Mouse (Mus musculus): ENCODE results near the gene Myom1. TPM values are rescaled to one million over a fixed set of nuclear protein-coding genes. Genes with fewer than 3 reads are reported as not detected.

Myom1 gene
- polyA plus RNA-seq, 1 experiment from 2014 or later, result 156 TPM

GRCm38 (mm10) chr17:71143155-71143554, 140.7 kb downstream of the Myom1 start:
- H3K4me2 ChIP-seq, result no peak overlapping the region
- no peaks in the 10 kb centered on the region for H3K36me3 ChIP-seq
- WGBS, result 78% methylated on average over 4 of the region's 4 CpGs
- ATAC-seq (ENCODE audit: extremely low read depth, insufficient number of reproducible peaks, low FRiP score, low TSS enrichment), result no peak
- no peak overlapping the region for H3K9ac ChIP-seq
- no peaks in the 10 kb centered on the region for H3K27me3 ChIP-seq (replicated peaks)
- no peak overlapping the region for H3K4me3 ChIP-seq
- no peak overlapping the region for H3K27ac ChIP-seq (replicated peaks)
- H3K4me1 ChIP-seq, result no peaks in the 10 kb centered on the region
- H3K9me3 ChIP-seq, result no peaks in the 10 kb centered on the region

DNA sequence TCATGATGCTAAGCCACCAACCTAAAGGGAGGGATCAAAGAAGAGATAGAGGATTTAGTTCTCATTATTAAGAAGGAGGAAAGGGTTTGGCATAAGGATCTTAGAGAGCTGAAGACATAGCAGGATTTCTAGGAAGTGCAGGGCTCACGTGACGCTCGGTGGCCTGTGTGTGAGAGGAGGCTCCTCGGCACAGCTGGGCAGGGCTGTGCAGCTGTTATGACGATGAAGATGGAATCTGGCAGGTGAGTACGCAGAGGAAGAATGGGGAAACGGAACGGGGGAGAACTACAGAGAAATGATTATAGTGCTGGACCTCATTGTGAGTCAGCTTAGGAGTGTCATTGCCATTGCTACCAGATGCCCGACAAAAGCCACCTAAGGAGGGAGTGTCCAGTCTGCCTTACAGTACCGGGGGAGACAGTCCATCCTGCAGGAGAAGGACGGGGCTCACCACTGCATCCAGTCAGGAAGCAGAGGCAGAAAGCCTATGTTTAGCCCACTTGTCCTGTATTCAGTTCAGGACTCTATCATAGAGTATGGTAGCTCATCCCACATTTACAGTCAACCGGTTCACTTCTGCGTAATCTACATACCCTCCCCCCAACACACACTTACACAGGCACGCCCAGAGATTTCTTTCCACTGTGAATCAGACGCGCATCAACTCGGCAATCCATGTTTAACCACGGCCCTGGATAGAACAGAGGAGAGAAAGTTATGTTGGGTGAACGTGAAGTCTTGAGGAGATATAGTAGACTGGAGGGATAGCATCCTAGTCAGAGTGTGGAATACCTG, 142.1 kb downstream of the Myom1 start:
- Histone ChIP-seq H3K36me3 (no peaks in the 10 kb centered on the region), H3K27me3 (replicated peaks) (no peaks in the 10 kb centered on the region), H3K9ac (no peak overlapping the region), H3K4me2 (no peak overlapping the region), H3K4me1 (no peaks in the 10 kb centered on the region), H3K4me3 (no peak overlapping the region), H3K9me3 (0 out of 2 replicates have a peak, but pooled peaks cover 6% of the 10 kb centered on the region), H3K27ac (replicated peaks) (no peak overlapping the region)
- WGBS, result 83% methylated on average over 19 of the region's 19 CpGs
- ATAC-seq (ENCODE audit: extremely low read depth, insufficient number of reproducible peaks, low FRiP score, low TSS enrichment), result no peak

DNA sequence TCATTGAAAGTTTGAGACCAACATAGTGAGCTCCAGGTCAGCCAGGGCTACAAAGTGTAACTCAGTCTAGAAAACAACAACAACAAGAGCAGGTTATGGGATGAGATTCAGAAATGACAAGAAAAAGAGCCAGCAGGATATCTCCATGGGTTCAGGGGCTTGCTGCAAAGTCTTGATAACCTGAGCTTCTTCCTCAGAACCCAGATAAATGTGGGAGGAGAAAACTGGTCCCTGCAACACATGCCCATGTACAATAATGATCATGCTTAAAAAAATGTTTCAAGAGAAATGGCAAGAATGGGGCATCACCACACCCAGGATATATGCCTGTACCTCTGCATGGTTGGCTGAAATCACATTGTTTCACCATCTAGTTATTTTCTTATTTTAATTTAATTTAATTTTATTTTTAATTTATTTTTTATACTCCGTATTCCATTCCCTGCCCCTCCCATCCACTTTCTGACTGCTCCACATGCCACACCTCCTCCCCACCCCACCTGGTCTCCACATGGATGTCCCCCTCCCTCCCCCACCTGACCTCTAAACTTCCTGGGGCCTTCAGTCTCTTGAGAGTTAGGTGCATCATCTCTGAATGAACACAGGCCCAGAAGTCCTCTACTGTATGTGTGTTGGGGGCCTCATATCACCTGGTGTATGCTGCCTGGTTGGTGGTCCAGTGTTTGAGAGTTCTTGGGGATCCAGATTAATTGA, 143.0 kb downstream of the Myom1 start:
- H3K9me3 ChIP-seq, result 0 out of 2 replicates have a peak, but pooled peaks cover 6% of the 10 kb centered on the region
- H3K4me2 ChIP-seq, result no peak overlapping the region
- H3K27me3 ChIP-seq (replicated peaks), result no peaks in the 10 kb centered on the region
- H3K4me1 ChIP-seq, result no peaks in the 10 kb centered on the region
- H3K9ac ChIP-seq, result no peak overlapping the region
- ATAC-seq (ENCODE audit: extremely low read depth, insufficient number of reproducible peaks, low FRiP score, low TSS enrichment), result no peak
- H3K4me3 ChIP-seq, result no peak overlapping the region
- no peaks in the 10 kb centered on the region for H3K36me3 ChIP-seq
- WGBS, result 84% methylated on average over 1 of the region's 1 CpGs
- no peak overlapping the region for H3K27ac ChIP-seq (replicated peaks)

DNA sequence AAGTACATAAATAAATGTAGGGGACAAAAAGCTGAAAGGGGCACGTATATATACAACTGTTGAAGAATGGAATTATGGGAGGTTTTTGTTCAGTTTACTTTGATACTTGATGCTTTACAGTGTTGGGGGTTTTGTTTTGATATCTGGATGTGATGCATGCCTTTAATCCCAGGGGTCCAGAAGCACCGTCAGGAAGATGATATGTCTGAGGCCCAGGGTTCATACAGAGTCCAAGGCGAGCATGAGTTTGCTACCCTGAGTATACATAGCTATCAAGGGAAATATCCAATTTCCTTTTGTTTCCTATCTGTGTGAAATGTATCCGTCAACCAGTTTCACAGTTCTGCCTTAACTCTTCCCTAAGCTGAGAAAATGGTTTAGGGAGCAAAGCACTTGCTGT, 150.9 kb downstream of the Myom1 start:
- H3K27me3 ChIP-seq (replicated peaks), result no peaks in the 10 kb centered on the region
- 0 out of 2 replicates have a peak, but pooled peaks cover 6% of the 10 kb centered on the region for H3K9me3 ChIP-seq
- no peak overlapping the region for H3K4me3 ChIP-seq
- no peak overlapping the region for H3K27ac ChIP-seq (replicated peaks)
- H3K36me3 ChIP-seq, result no peaks in the 10 kb centered on the region
- peaks cover 17% of the 10 kb centered on the region for H3K4me1 ChIP-seq
- no peak overlapping the region for H3K4me2 ChIP-seq
- no peak overlapping the region for H3K9ac ChIP-seq
- 40% methylated on average over 4 of the region's 4 CpGs for WGBS
- no peak for ATAC-seq (ENCODE audit: extremely low read depth, insufficient number of reproducible peaks, low FRiP score, low TSS enrichment)

DNA sequence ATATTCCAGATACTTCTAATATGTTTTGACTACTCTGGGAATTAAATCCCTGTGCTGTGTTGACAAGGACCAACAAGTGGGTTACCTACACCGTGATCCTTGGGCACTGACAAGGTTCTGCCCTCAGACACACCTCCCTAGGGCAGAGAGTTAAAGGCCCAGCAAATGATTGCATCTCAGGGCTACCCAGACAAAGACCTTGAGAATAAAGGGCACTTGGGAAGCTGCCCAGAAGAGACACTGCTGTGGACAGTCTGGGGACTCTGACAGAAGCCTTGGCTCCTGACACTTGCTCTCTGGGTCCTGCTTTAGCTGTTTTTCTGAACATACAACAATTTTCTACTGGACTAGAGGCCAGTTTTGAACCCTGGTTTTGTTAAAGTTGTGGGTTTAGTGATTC, 152.8 kb downstream of the Myom1 start:
- H3K27ac ChIP-seq (replicated peaks), result no peak overlapping the region
- H3K4me3 ChIP-seq, result no peak overlapping the region
- H3K9me3 ChIP-seq, result no peaks in the 10 kb centered on the region
- H3K4me2 ChIP-seq, result no peak overlapping the region
- H3K4me1 ChIP-seq, result peaks cover 32% of the 10 kb centered on the region
- WGBS, result 46% methylated on average over 1 of the region's 1 CpGs
- H3K27me3 ChIP-seq (replicated peaks), result no peaks in the 10 kb centered on the region
- H3K36me3 ChIP-seq, result no peaks in the 10 kb centered on the region
- no peak for ATAC-seq (ENCODE audit: extremely low read depth, insufficient number of reproducible peaks, low FRiP score, low TSS enrichment)
- no peak overlapping the region for H3K9ac ChIP-seq

GRCm38 (mm10) chr17:71159152-71159567, 156.7 kb downstream of the Myom1 start:
- H3K9ac ChIP-seq, result no peak overlapping the region
- no peak overlapping the region for H3K4me3 ChIP-seq
- no peaks in the 10 kb centered on the region for H3K36me3 ChIP-seq
- no peak overlapping the region for H3K27ac ChIP-seq (replicated peaks)
- peaks cover 27% of the 10 kb centered on the region for H3K4me1 ChIP-seq
- no peaks in the 10 kb centered on the region for H3K27me3 ChIP-seq (replicated peaks)
- no peak for ATAC-seq (ENCODE audit: extremely low read depth, insufficient number of reproducible peaks, low FRiP score, low TSS enrichment)
- H3K4me2 ChIP-seq, result no peak overlapping the region
- WGBS, result 23% methylated on average over 4 of the region's 4 CpGs
- H3K9me3 ChIP-seq, result no peaks in the 10 kb centered on the region

GRCm38 (mm10) chr17:71159720-71160119, 157.3 kb downstream of the Myom1 start:
- 69% methylated on average over 8 of the region's 8 CpGs for WGBS
- no peak overlapping the region for H3K9ac ChIP-seq
- no peaks in the 10 kb centered on the region for H3K27me3 ChIP-seq (replicated peaks)
- no peaks in the 10 kb centered on the region for H3K36me3 ChIP-seq
- H3K27ac ChIP-seq (replicated peaks), result no peak overlapping the region
- H3K4me2 ChIP-seq, result no peak overlapping the region
- no peak overlapping the region for H3K4me3 ChIP-seq
- no peak for ATAC-seq (ENCODE audit: extremely low read depth, insufficient number of reproducible peaks, low FRiP score, low TSS enrichment)
- no peaks in the 10 kb centered on the region for H3K9me3 ChIP-seq
- H3K4me1 ChIP-seq, result peaks cover 27% of the 10 kb centered on the region

GRCm38 (mm10) chr17:71160244-71160995, 158.0 kb downstream of the Myom1 start:
- Histone ChIP-seq H3K9me3 (no peaks in the 10 kb centered on the region), H3K4me2 (no peak overlapping the region), H3K4me1 (peaks cover 20% of the 10 kb centered on the region), H3K4me3 (no peak overlapping the region), H3K36me3 (no peaks in the 10 kb centered on the region), H3K9ac (no peak overlapping the region), H3K27me3 (replicated peaks) (no peaks in the 10 kb centered on the region), H3K27ac (replicated peaks) (no peak overlapping the region)
- no peak for ATAC-seq (ENCODE audit: extremely low read depth, insufficient number of reproducible peaks, low FRiP score, low TSS enrichment)
- 84% methylated on average over 8 of the region's 8 CpGs for WGBS

DNA sequence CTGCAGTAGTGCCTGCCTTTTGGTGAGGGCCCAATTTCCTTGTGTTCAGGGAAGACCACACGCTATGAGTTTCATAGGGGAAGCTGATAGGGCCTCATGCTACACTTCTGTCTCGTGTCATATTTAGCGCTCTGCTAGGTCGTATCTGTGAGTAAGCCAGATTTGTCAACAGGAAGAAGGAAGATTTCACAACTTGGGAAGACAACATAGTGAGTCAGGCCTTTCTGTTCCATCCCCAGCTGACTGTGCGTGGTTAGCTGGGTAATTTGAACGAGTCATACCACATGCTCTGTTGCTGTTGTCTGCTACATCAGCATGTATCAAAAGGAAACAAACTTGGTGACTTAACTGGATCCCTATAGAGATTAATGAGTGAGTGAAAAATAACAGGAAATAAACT, 162.6 kb downstream of the Myom1 start:
- Histone ChIP-seq H3K9me3 (no peaks in the 10 kb centered on the region), H3K27ac (replicated peaks) (no peak overlapping the region), H3K27me3 (replicated peaks) (no peaks in the 10 kb centered on the region), H3K4me3 (no peak overlapping the region), H3K4me2 (no peak overlapping the region), H3K9ac (no peak overlapping the region), H3K4me1 (peaks cover 24% of the 10 kb centered on the region), H3K36me3 (no peaks in the 10 kb centered on the region)
- no peak for ATAC-seq (ENCODE audit: extremely low read depth, insufficient number of reproducible peaks, low FRiP score, low TSS enrichment)
- WGBS, result 51% methylated on average over 6 of the region's 6 CpGs

- Histone ChIP-seq H3K4me1 (peaks cover 19% of the 10 kb centered on the region), H3K27ac (replicated peaks) (no peak overlapping the region), H3K9ac (no peak overlapping the region), H3K36me3 (no peaks in the 10 kb centered on the region), H3K4me2 (no peak overlapping the region), H3K4me3 (no peak overlapping the region), H3K27me3 (replicated peaks) (no peaks in the 10 kb centered on the region), H3K9me3 (no peaks in the 10 kb centered on the region)
- ATAC-seq (ENCODE audit: extremely low read depth, insufficient number of reproducible peaks, low FRiP score, low TSS enrichment), result no peak
- WGBS, result 44% methylated on average over 5 of the region's 5 CpGs
Measured at GRCm38 (mm10) chr17:71168205-71168815, 165.9 kb downstream of the Myom1 start.

DNA sequence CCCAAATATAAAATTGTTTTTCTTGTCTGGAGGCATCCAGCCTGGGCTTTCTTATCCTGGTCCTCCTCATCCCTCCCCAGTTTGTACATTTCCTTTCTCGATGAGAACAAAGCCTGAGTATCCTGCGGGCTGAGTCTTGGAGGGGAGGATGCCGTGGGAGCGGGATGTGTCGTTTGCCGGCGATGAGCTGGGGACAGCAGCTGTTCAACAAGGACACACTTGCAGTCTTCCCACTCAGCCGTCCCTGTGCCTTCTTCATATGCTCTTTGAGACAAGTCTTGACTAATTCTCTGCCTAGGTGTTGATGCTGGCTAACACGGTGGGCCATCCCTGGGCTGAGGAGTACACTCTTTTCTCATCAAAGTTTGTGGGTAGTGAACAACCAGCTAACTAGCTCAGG, 166.4 kb downstream of the Myom1 start:
- no peak for ATAC-seq (ENCODE audit: extremely low read depth, insufficient number of reproducible peaks, low FRiP score, low TSS enrichment)
- no peak overlapping the region for H3K9ac ChIP-seq
- H3K4me3 ChIP-seq, result no peak overlapping the region
- no peak overlapping the region for H3K27ac ChIP-seq (replicated peaks)
- H3K4me1 ChIP-seq, result peaks cover 19% of the 10 kb centered on the region
- H3K4me2 ChIP-seq, result no peak overlapping the region
- H3K27me3 ChIP-seq (replicated peaks), result no peaks in the 10 kb centered on the region
- no peaks in the 10 kb centered on the region for H3K36me3 ChIP-seq
- no peaks in the 10 kb centered on the region for H3K9me3 ChIP-seq
- WGBS, result 58% methylated on average over 9 of the region's 9 CpGs
